Mouse (Mus musculus) brain, embryonic 14.5 days (tissue): ENCODE data around the gene H2al2a.

Experiments
- CTCF ChIP-seq: fragments of 200-500 bp; IDR thresholded peaks from 2 replicates; pipeline ENCODE4 v1.5.1; 2012; ENCODE audit warnings: inconsistent platforms, mild to moderate bottlenecking, moderate library complexity, borderline replicate concordance; ENCODE audit not compliant: insufficient read depth, insufficient read length; ENCODE audit errors: extremely low read depth
- POLR2A ChIP-seq: fragments of 200-500 bp; IDR thresholded peaks from 2 replicates; pipeline ENCODE4 v1.6.1; 2012; ENCODE audit warnings: mild to moderate bottlenecking, inconsistent platforms, borderline replicate concordance; ENCODE audit not compliant: poor library complexity, insufficient read depth, insufficient read length, severe bottlenecking; ENCODE audit errors: extremely low read depth

GRCm38 (mm10) chr2:18004286-18004685 lies 7.5 kb upstream of the H2al2a start:
- no peak for TF ChIP-seq CTCF
- no peak for TF ChIP-seq POLR2A
